Mouse (Mus musculus) forebrain, embryonic 11.5 days (tissue): Measurements from ENCODE around the gene Ccne1. TPM values are rescaled to one million over a fixed set of nuclear protein-coding genes. Genes with fewer than 3 reads are reported as not detected.

ENCODE experiments used
- ATAC-seq: fragments of 200-750 bp; cut with Nextera tagmentation; replicated peaks from 2 replicates; pipeline ENCODE4 v1.8.0; 2017; ENCODE audit warnings: moderate TSS enrichment; ENCODE audit not compliant: low FRiP score
- DNase-seq: peaks from one replicate; pipeline ENCODE4 v3.0.0-alpha.2; 2017; ENCODE audit warnings: low spot score
- H3K27ac ChIP-seq: fragments of 300-500 bp; sonication (generic); 2 replicates; pipeline ENCODE4 v1.5.1; 2014; ENCODE audit warnings: low read depth, low read length
- H3K27me3 ChIP-seq: fragments of 300-500 bp; sonication (generic); 2 replicates; pipeline ENCODE4 v1.6.1; 2014; ENCODE audit warnings: mild to moderate bottlenecking, low read length, mixed read lengths; ENCODE audit not compliant: control insufficient read depth, insufficient read depth
- H3K36me3 ChIP-seq: fragments of 300-500 bp; sonication (generic); 2 replicates; pipeline ENCODE4 v1.6.1; 2014; ENCODE audit warnings: mild to moderate bottlenecking, low read length, moderate library complexity, mixed read lengths; ENCODE audit not compliant: control insufficient read depth, insufficient read depth
- H3K4me1 ChIP-seq: fragments of 300-500 bp; sonication (generic); replicated peaks from 2 replicates; pipeline ENCODE4 v1.6.1; 2014; ENCODE audit warnings: low read length, mixed read lengths; ENCODE audit not compliant: control insufficient read depth, insufficient read depth
- H3K4me2 ChIP-seq: fragments of 300-500 bp; sonication (generic); 2 replicates; pipeline ENCODE4 v1.6.1; 2014; ENCODE audit warnings: low read depth, mild to moderate bottlenecking, low read length, moderate library complexity, mixed read lengths; ENCODE audit not compliant: severe bottlenecking
- H3K4me3 ChIP-seq: fragments of 300-500 bp; sonication (generic); 2 replicates; pipeline ENCODE4 v1.5.1; 2014; ENCODE audit warnings: low read depth, low read length
- H3K9ac ChIP-seq: fragments of 300-500 bp; sonication (generic); 2 replicates; pipeline ENCODE4 v1.6.1; 2014; ENCODE audit warnings: low read length
- H3K9me3 ChIP-seq: fragments of 300-500 bp; sonication (generic); 2 replicates; pipeline ENCODE4 v1.6.1; 2016; ENCODE audit warnings: low read length, mixed read lengths; ENCODE audit not compliant: control insufficient read depth
- WGBS: fragments of 180-500 bp; shearing (Covaris S2); extraction: QIAGEN DNeasy Blood & Tissue Kit; methylation state at CpG from one replicate; pipeline ENCODE4 v1.1.7; 2014; 5-methylcytosine and 5-hydroxymethylcytosine counted together
- polyA plus RNA-seq: library from polyadenylated mRNA; unstranded; fragments of >200 nt; fragmentation: Nextera tagmentation; extraction: Ambion mirVana; gene quantifications from 2 replicates; pipeline ENCODE4 v1.2.1, GENCODE M21; 2014

Gene Ccne1
- polyA plus RNA-seq, 1 experiment from 2014 or later = 68.6 TPM

- DNase-seq = peak; percentile 65
- Histone ChIP-seq H3K4me1 (peaks cover 5% of the 10 kb centered on the region), H3K9me3 (no peaks in the 10 kb centered on the region), H3K9ac (no peak overlapping the region), H3K4me3 (no peak overlapping the region), H3K27me3 (no peaks in the 10 kb centered on the region), H3K4me2 (no peak overlapping the region), H3K27ac (no peak overlapping the region), H3K36me3 (no peaks in the 10 kb centered on the region)
- WGBS = 55% methylated on average over 3 of the region's 3 CpGs
- ATAC-seq = no peak
Measured at GRCm38 (mm10) chr7:38111996-38112395, 4.7 kb upstream of the Ccne1 start.

- DNase-seq (no peak), ATAC-seq (no peak)
- peaks cover 13% of the 10 kb centered on the region for H3K4me1 ChIP-seq
Measured at GRCm38 (mm10) chr7:38108260-38108632, 912 bp upstream of the Ccne1 start.

GRCm38 (mm10) chr7:38106711-38107311 is 523 bp downstream of the Ccne1 start:
- DNase-seq = peak; percentile 82
- under 1% methylated on average over 47 of the region's 47 CpGs for WGBS

More at GRCm38 (mm10) chr7:38108260-38108632, 912 bp upstream of the Ccne1 start:
- peak overlapping the region; percentile 97 for H3K4me2 ChIP-seq
- no peak overlapping the region for H3K27ac ChIP-seq
- H3K9ac ChIP-seq = peak overlapping the region; percentile 61
- H3K27me3 ChIP-seq = no peaks in the 10 kb centered on the region
- peak overlapping the region; percentile 78 for H3K4me3 ChIP-seq
- H3K36me3 ChIP-seq = no peaks in the 10 kb centered on the region; the same call in 1 of the 2 replicates
- WGBS = 27% methylated on average over 10 of the region's 10 CpGs
- no peaks in the 10 kb centered on the region for H3K9me3 ChIP-seq

GRCm38 (mm10) chr7:38105379-38105778 is 2.0 kb downstream of the Ccne1 start:
- H3K27ac ChIP-seq = no peak overlapping the region
- H3K27me3 ChIP-seq = no peaks in the 10 kb centered on the region
- DNase-seq (no peak), ATAC-seq (no peak)
- no peaks in the 10 kb centered on the region for H3K9me3 ChIP-seq
- peaks cover 13% of the 10 kb centered on the region for H3K4me1 ChIP-seq
- H3K9ac ChIP-seq = no peak overlapping the region; the same call in 1 of the 2 replicates
- 90% methylated on average over 3 of the region's 3 CpGs for WGBS
- no peak overlapping the region for H3K4me3 ChIP-seq
- peak overlapping the region; percentile 97; the same call in 1 of the 2 replicates for H3K4me2 ChIP-seq
- peaks cover 5% of the 10 kb centered on the region; the same call in 1 of the 2 replicates for H3K36me3 ChIP-seq

More at GRCm38 (mm10) chr7:38106711-38107311, 523 bp downstream of the Ccne1 start:
- Histone ChIP-seq H3K4me3 (peak overlapping the region; percentile 78), H3K9me3 (no peaks in the 10 kb centered on the region), H3K9ac (peak overlapping the region; percentile 84), H3K27ac (peak overlapping the region; percentile 62), H3K4me1 (peaks cover 13% of the 10 kb centered on the region), H3K36me3 (peaks cover 2% of the 10 kb centered on the region; the same call in 1 of the 2 replicates), H3K4me2 (peak overlapping the region; percentile 97), H3K27me3 (no peaks in the 10 kb centered on the region)
- peak; percentile 71 for ATAC-seq

GRCm38 (mm10) chr7:38104097-38104496 is 3.2 kb downstream of the Ccne1 start:
- Histone ChIP-seq H3K9ac (no peak overlapping the region), H3K27me3 (no peaks in the 10 kb centered on the region), H3K4me2 (no peak overlapping the region)

GRCm38 (mm10) chr7:38094353-38094752 is 13.0 kb downstream of the Ccne1 start:
- no peaks in the 10 kb centered on the region for H3K9me3 ChIP-seq
- WGBS = 90% methylated on average over 6 of the region's 6 CpGs

More at GRCm38 (mm10) chr7:38104097-38104496, 3.2 kb downstream of the Ccne1 start:
- WGBS = 73% methylated on average over 5 of the region's 5 CpGs
- H3K27ac ChIP-seq = no peak overlapping the region
- H3K9me3 ChIP-seq = no peaks in the 10 kb centered on the region
- H3K36me3 ChIP-seq = peaks cover 12% of the 10 kb centered on the region; the same call in 1 of the 2 replicates
- peaks cover 13% of the 10 kb centered on the region for H3K4me1 ChIP-seq
- DNase-seq (no peak), ATAC-seq (no peak)
- H3K4me3 ChIP-seq = no peak overlapping the region

GRCm38 (mm10) chr7:38093101-38093500 is 14.2 kb downstream of the Ccne1 start:
- Histone ChIP-seq H3K4me3 (no peak overlapping the region), H3K27me3 (no peaks in the 10 kb centered on the region), H3K36me3 (peaks cover 2% of the 10 kb centered on the region), H3K9ac (no peak overlapping the region), H3K4me2 (no peak overlapping the region), H3K9me3 (no peaks in the 10 kb centered on the region), H3K27ac (no peak overlapping the region), H3K4me1 (no peaks in the 10 kb centered on the region)
- DNase-seq (no peak), ATAC-seq (no peak)
- 65% methylated on average over 2 of the region's 2 CpGs for WGBS

More at GRCm38 (mm10) chr7:38094353-38094752, 13.0 kb downstream of the Ccne1 start:
- Histone ChIP-seq H3K9ac (no peak overlapping the region), H3K36me3 (peaks cover 11% of the 10 kb centered on the region), H3K4me2 (no peak overlapping the region), H3K27ac (no peak overlapping the region), H3K4me1 (no peaks in the 10 kb centered on the region), H3K4me3 (no peak overlapping the region), H3K27me3 (no peaks in the 10 kb centered on the region)
- DNase-seq (no peak), ATAC-seq (no peak)

GRCm38 (mm10) chr7:38089930-38090675 is 17.2 kb downstream of the Ccne1 start:
- H3K4me2 ChIP-seq = no peak overlapping the region
- DNase-seq (no peak), ATAC-seq (no peak)
- WGBS = 85% methylated on average over 7 of the region's 7 CpGs
- H3K4me1 ChIP-seq = peaks cover 11% of the 10 kb centered on the region
- no peaks in the 10 kb centered on the region for H3K36me3 ChIP-seq
- peaks cover 3% of the 10 kb centered on the region; the same call in 1 of the 2 replicates for H3K27me3 ChIP-seq
- H3K9me3 ChIP-seq = no peaks in the 10 kb centered on the region
- H3K27ac ChIP-seq = no peak overlapping the region
- H3K4me3 ChIP-seq = no peak overlapping the region
- no peak overlapping the region for H3K9ac ChIP-seq
